Mouse (Mus musculus) bone marrow macrophage, adult 2 months (primary cell): ENCODE results near the gene Eif4b.

Source experiments
- CTCF ChIP-seq: IDR thresholded peaks from 2 replicates; pipeline ENCODE4 v1.5.1; 2012; ENCODE audit warnings: low read depth, mild to moderate bottlenecking, low read length, moderate library complexity
- POLR2A ChIP-seq: IDR thresholded peaks from 2 replicates; pipeline ENCODE4 v1.6.1; 2012; ENCODE audit warnings: mild to moderate bottlenecking, low read depth, low read length, borderline replicate concordance

- TF ChIP-seq CTCF (no peak), POLR2A (no peak)
These were observed 628 bp downstream of the Eif4b start for GRCm38 (mm10) chr15:102074070-102074731.
